Mouse (Mus musculus) myocyte (in vitro differentiated cells): ENCODE data around the gene Ttc36. TPM values are rescaled to one million over a fixed set of nuclear protein-coding genes. Genes with fewer than 3 reads are reported as not detected.

Experiments
- H3K27me3 ChIP-seq: one replicate; pipeline ENCODE4 v1.6.1; 2011; ENCODE audit not compliant: control insufficient read depth, insufficient read depth, insufficient read length
- H3K36me3 ChIP-seq: one replicate; pipeline ENCODE4 v1.6.1; 2011; ENCODE audit not compliant: control insufficient read depth, insufficient read depth
- H3K4me2 ChIP-seq: one replicate; pipeline ENCODE4 v1.6.1; 2011; ENCODE audit warnings: low read depth, control low read depth
- H3K4me3 ChIP-seq: one replicate; pipeline ENCODE4 v1.5.1; 2011; ENCODE audit warnings: mild to moderate bottlenecking, control low read depth, moderate library complexity
- H3K79me2 ChIP-seq: one replicate; pipeline ENCODE4 v1.6.1; 2011; ENCODE audit not compliant: control insufficient read depth, insufficient read depth
- H3ac ChIP-seq: one replicate; pipeline ENCODE4 v1.6.1; 2011; ENCODE audit not compliant: control insufficient read depth, insufficient read length
- CEBPB ChIP-seq: IDR thresholded peaks from 2 replicates; pipeline ENCODE4 v1.6.1; 2011; ENCODE audit warnings: mild to moderate bottlenecking, moderate library complexity; ENCODE audit not compliant: poor library complexity, insufficient read depth, severe bottlenecking
- E2F4 ChIP-seq: IDR thresholded peaks from one replicate; pipeline ENCODE4 v1.6.1; 2011; ENCODE audit warnings: mild to moderate bottlenecking, control low read depth, moderate library complexity; ENCODE audit not compliant: insufficient read depth
- MAX ChIP-seq: IDR thresholded peaks from one replicate; pipeline ENCODE4 v1.6.1; 2011; ENCODE audit warnings: low read depth, mild to moderate bottlenecking, control low read depth
- MYOD1 ChIP-seq, 3 experiments: IDR thresholded peaks; one replicate each; pipeline ENCODE4 v1.6.1; 2011; ENCODE audit warnings: control low read depth in 2 of 3, low read depth in 2 of 3, mild to moderate bottlenecking in 2 of 3, moderate library complexity in 1 of 3; ENCODE audit not compliant: insufficient read length in 2 of 3, control insufficient read depth in 1 of 3
- MYOG ChIP-seq, 3 experiments: IDR thresholded peaks; one replicate each; pipeline ENCODE4 v1.6.1; 2011; ENCODE audit warnings: control low read depth in 2 of 3, low read depth in 2 of 3, mild to moderate bottlenecking in 2 of 3; ENCODE audit not compliant: insufficient read length in 2 of 3, control insufficient read depth in 1 of 3, insufficient read depth in 1 of 3
- POLR2A ChIP-seq: IDR thresholded peaks from one replicate; pipeline ENCODE4 v1.6.1; 2011; ENCODE audit warnings: low read depth, mild to moderate bottlenecking, control low read depth, moderate library complexity; ENCODE audit not compliant: insufficient read length
- POLR2AphosphoS2 ChIP-seq: IDR thresholded peaks from one replicate; pipeline ENCODE4 v1.6.1; 2011; ENCODE audit warnings: low read depth, control low read depth; ENCODE audit not compliant: insufficient read length
- REST ChIP-seq: IDR thresholded peaks from one replicate; pipeline ENCODE4 v1.6.1; 2011; ENCODE audit warnings: mild to moderate bottlenecking, control low read depth, moderate library complexity; ENCODE audit not compliant: insufficient read depth, insufficient read length
- SRF ChIP-seq: IDR thresholded peaks from one replicate; pipeline ENCODE4 v1.6.1; 2011; ENCODE audit warnings: low read depth; ENCODE audit not compliant: control insufficient read depth, insufficient read length
- TCF12 ChIP-seq: IDR thresholded peaks from one replicate; pipeline ENCODE4 v1.6.1; 2011; ENCODE audit warnings: mild to moderate bottlenecking, control low read depth; ENCODE audit not compliant: poor library complexity, insufficient read depth, severe bottlenecking
- TCF3 ChIP-seq: IDR thresholded peaks from one replicate; pipeline ENCODE4 v1.6.1; 2011; ENCODE audit warnings: low read depth, control low read depth; ENCODE audit not compliant: insufficient read length
- USF1 ChIP-seq: IDR thresholded peaks from one replicate; pipeline ENCODE4 v1.6.1; 2011; ENCODE audit warnings: low read depth, mild to moderate bottlenecking, control low read depth, moderate library complexity
- polyA plus RNA-seq: library from polyadenylated mRNA; unstranded; fragments of >200 nt; fragmentation: generic; extraction: Trizol; gene quantifications from one replicate; pipeline ENCODE4 v1.2.1, GENCODE M21; 2012; ENCODE audit warnings: missing spikeins

The Ttc36 gene
- polyA plus RNA-seq, 1 experiment = 0.12 TPM

- peak; percentile 78 for TF ChIP-seq POLR2A
- no peak for TF ChIP-seq MAX
- TF ChIP-seq CEBPB = no peak
- no peak for TF ChIP-seq TCF3
- TF ChIP-seq POLR2AphosphoS2 = peak; percentile 80
- no peak for TF ChIP-seq REST
- Histone ChIP-seq H3K79me2 (peaks cover 50% of the 10 kb centered on the region), H3K4me2 (peak within 1 kb of the TSS; percentile 95), H3ac (peak within 1 kb of the TSS; percentile 76), H3K27me3 (no peaks in the 10 kb centered on the region), H3K36me3 (no peaks in the 10 kb centered on the region), H3K4me3 (peak within 1 kb of the TSS; percentile 79)
Observed at GRCm38 (mm10) chr9:44767101-44768028, 35.5 kb downstream of the Ttc36 start, which contains the start of the genes Arcn1 and Ift46. TSS of gene Arcn1 (minus strand) at chr9:44767845. TSS of gene Ift46 (plus strand) at chr9:44767908.

DNA sequence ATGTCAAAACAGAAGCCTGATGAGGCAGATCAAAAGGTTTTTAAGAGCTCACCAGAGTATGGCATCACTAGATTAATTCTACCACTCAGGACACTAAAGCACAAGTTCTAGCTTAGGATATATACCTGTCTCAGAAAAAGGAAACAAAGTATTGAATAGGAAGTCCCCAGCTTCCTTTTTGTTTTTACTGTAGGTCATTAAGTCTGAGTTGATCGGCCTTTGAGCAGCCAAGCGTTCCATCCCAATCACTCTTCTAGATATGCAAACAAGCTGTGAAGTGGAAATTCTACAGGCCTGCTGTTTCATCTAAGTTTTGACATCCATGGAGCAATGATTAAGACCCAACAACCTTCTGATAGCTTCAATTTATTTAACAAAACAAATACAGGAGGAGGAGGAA is 42.0 kb downstream of the Ttc36 start:
- Histone ChIP-seq H3K36me3 (peaks cover 32% of the 10 kb centered on the region), H3ac (no peak overlapping the region)
- TF ChIP-seq SRF (no peak), MYOG (IDR thresholded peaks at IDR 0.05; ENCODE audit: control insufficient read depth in 1 of 3, insufficient read depth in 1 of 3, insufficient read length in 2 of 3, low read depth in 2 of 3) (no peak), CEBPB (no peak), E2F4 (no peak), TCF3 (no peak), POLR2AphosphoS2 (no peak), REST (no peak), USF1 (no peak), TCF12 (no peak), MYOD1 (IDR thresholded peaks at IDR 0.05; ENCODE audit: control insufficient read depth in 1 of 3, insufficient read length in 2 of 3, low read depth in 2 of 3) (no peak), POLR2A (no peak), MAX (no peak)

More for the DNA sequence above, 42.0 kb downstream of the Ttc36 start:
- H3K4me2 ChIP-seq = no peak overlapping the region
- H3K4me3 ChIP-seq = no peak overlapping the region
- H3K79me2 ChIP-seq = peaks cover 88% of the 10 kb centered on the region
- no peaks in the 10 kb centered on the region for H3K27me3 ChIP-seq

Other genes with a start within 250 kb of the Ttc36 start
- 0.01 TPM for gene Cxcr5, start 241.2 kb downstream of the Ttc36 start, polyA plus RNA-seq
- gene Ddx6, start 198.2 kb downstream of the Ttc36 start, polyA plus RNA-seq = 25.8 TPM
- 0.02 TPM for gene Treh, start 129.8 kb downstream of the Ttc36 start, polyA plus RNA-seq
- 62.2 TPM for gene Phldb1, start 67.9 kb downstream of the Ttc36 start, polyA plus RNA-seq
- 40.6 TPM for gene Arcn1, start 35.2 kb downstream of the Ttc36 start, polyA plus RNA-seq
- gene Ift46, start 35.2 kb downstream of the Ttc36 start, polyA plus RNA-seq = 74.9 TPM
- 1.2 TPM for gene Tmem25, start 3.8 kb downstream of the Ttc36 start, polyA plus RNA-seq
- 4.5 TPM for gene Kmt2a, start 78.2 kb upstream of the Ttc36 start, polyA plus RNA-seq
- 773 TPM for gene Atp5l, start 117.7 kb upstream of the Ttc36 start, polyA plus RNA-seq
- gene Ube4a, start 162.5 kb upstream of the Ttc36 start, polyA plus RNA-seq = 13.3 TPM
- gene Cd3g, start 177.4 kb upstream of the Ttc36 start, polyA plus RNA-seq = 0.06 TPM
- not detected for gene Cd3d, start 178.7 kb upstream of the Ttc36 start, polyA plus RNA-seq
- not detected for gene Cd3e, start 206.6 kb upstream of the Ttc36 start, polyA plus RNA-seq
- not detected for gene Mpzl2, start 236.7 kb upstream of the Ttc36 start, polyA plus RNA-seq